Mouse (Mus musculus): ENCODE data around the gene Frrs1l. TPM values are rescaled to one million over a fixed set of nuclear protein-coding genes. Genes with fewer than 3 reads are reported as not detected.
A peak's percentile ranks its signal among the peaks of the same experiment; 100 is the strongest.

The Frrs1l gene
- 0.08 and 0.14 TPM in 2 replicates for polyA plus RNA-seq (2014; fragmentation: Nextera tagmentation; extraction: Ambion mirVana)

DNA sequence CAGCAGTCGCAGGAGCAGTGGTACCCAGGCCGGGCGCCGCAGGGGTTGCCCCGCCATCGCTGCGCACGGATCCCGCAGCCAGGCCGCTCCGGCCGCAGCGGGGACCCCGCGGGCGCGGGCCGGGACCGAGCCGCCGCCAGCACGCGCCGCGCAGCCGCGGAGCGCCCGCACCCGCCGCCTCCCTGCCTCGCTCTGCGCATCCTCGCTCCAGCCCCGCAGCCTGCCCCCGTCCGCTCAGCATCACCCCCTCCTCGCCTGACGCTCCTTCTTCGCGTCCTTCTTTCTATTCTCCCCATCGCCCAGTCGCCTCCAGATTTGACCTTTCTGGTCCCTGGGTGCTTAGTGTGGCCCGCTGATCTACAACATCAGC is at the start of gene Frrs1l:
Gene Frrs1l (minus strand): TSS at position 177 of the 370 bp plus-strand sequence.
- Histone ChIP-seq H3K9ac (ENCODE audit: low read depth, low read length) (peak within 1 kb of the TSS; percentile 56; the same call in 1 of the 2 replicates), H3K9me3 (replicated peaks; ENCODE audit: control insufficient read depth, low read length) (0 out of 2 replicates have a peak, but pooled peaks cover 4% of the 10 kb centered on the region), H3K4me3 (ENCODE audit: low read depth, low read length) (peak within 1 kb of the TSS; percentile 67), H3K4me1 (ENCODE audit: control insufficient read depth, insufficient read depth, low read length) (peaks cover 9% of the 10 kb centered on the region), H3K27me3 (ENCODE audit: control insufficient read depth, insufficient read depth, low read length) (peaks cover 39% of the 10 kb centered on the region), H3K27ac (ENCODE audit: low read depth, low read length) (no peak within 1 kb of the TSS), H3K4me2 (peak within 1 kb of the TSS; percentile 99), H3K36me3 (ENCODE audit: control insufficient read depth, insufficient read depth, low read length) (no peaks in the 10 kb centered on the region)
- WGBS (ENCODE audit: insufficient replicate concordance), result 0% methylated on average over 26 of the region's 44 CpGs
- ATAC-seq (replicated peaks; ENCODE audit: insufficient number of reproducible peaks, low FRiP score, low TSS enrichment), result no peak

DNA sequence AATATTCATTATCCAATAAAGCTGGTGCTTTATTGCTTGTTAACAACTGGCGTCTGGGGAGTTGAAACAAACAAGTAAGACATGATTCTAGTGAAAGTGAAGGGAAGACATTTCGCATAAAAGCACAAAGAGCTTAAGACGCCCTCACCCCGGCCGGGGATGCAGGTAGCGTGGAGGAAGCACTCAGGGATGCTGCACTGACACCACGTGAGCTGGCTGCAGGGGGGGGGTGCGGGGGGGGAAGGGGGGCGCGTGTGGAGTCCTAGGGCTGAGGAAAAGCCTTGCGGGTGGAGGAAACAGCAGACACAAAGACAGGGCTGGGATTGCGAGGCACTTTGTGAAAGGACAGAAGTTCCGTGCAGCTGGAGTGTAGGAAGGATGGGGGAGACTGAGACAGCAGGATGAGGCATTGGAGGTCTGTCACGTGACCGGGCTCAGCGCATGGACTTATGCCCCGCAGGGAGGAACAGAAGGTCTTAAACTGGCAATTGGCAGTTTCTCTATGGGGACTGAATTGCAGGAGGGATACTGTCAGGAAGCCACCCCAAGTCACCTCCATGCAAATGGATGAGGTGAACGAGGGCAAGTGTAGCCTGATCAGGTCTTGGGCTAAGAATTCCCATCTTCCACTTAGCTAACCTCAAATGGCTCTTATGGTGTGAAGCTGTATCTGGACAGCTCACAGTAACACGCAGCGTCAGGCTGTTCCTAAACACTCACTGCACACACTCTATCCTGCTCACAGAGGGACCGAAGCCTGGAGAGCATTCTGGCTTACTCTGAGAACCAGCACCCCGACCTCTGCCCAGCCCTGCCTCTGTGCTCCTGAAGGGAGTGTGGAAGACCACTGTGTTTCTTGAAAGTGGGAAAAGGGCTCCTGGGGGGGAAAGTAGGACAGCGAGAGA is 49.2 kb upstream of the Frrs1l start:
- Histone ChIP-seq H3K36me3 (ENCODE audit: control insufficient read depth, insufficient read depth, low read length) (no peaks in the 10 kb centered on the region), H3K9ac (ENCODE audit: low read depth, low read length) (no peak overlapping the region), H3K4me1 (ENCODE audit: control insufficient read depth, insufficient read depth, low read length) (peaks cover 4% of the 10 kb centered on the region; the same call in 1 of the 2 replicates), H3K27ac (ENCODE audit: low read depth, low read length) (no peak overlapping the region), H3K4me3 (ENCODE audit: low read depth, low read length) (peak overlapping the region; percentile 17; the same call in 1 of the 2 replicates), H3K9me3 (replicated peaks; ENCODE audit: control insufficient read depth, low read length) (no peaks in the 10 kb centered on the region), H3K4me2 (peak overlapping the region; percentile 60), H3K27me3 (ENCODE audit: control insufficient read depth, insufficient read depth, low read length) (no peaks in the 10 kb centered on the region)
- ATAC-seq (replicated peaks; ENCODE audit: insufficient number of reproducible peaks, low FRiP score, low TSS enrichment), result 0 out of 2 replicates have a peak, but pooled peaks have one; percentile 22
- WGBS (ENCODE audit: insufficient replicate concordance), result 13% methylated on average over 23 of the region's 23 CpGs

DNA sequence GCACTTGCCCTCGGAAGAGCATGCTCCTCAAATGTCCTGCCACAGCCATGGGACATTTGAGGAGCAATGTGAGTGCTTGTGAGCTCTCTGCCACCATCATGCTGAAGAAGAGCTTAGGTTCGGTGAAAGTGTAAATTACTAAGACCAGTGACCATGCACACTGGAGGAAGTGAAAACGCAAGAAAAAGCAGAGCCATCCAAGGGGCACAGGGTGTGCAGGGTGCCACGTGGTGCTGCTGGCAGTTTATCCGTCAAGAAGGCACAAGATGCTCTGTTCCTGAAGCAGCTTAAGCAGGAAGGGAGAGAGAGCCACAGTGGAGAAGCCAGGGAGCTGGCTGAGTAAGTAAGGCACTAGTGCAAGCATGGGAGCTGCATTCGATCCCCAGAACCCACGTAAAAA is 47.4 kb upstream of the Frrs1l start:
- Histone ChIP-seq H3K4me2 (no peak overlapping the region), H3K36me3 (ENCODE audit: control insufficient read depth, insufficient read depth, low read length) (no peaks in the 10 kb centered on the region), H3K27me3 (ENCODE audit: control insufficient read depth, insufficient read depth, low read length) (no peaks in the 10 kb centered on the region), H3K27ac (ENCODE audit: low read depth, low read length) (no peak overlapping the region), H3K4me1 (ENCODE audit: control insufficient read depth, insufficient read depth, low read length) (peaks cover 4% of the 10 kb centered on the region; the same call in 1 of the 2 replicates), H3K9me3 (replicated peaks; ENCODE audit: control insufficient read depth, low read length) (no peaks in the 10 kb centered on the region), H3K9ac (ENCODE audit: low read depth, low read length) (no peak overlapping the region), H3K4me3 (ENCODE audit: low read depth, low read length) (no peak overlapping the region)
- WGBS (ENCODE audit: insufficient replicate concordance), result 70% methylated on average over 7 of the region's 7 CpGs
- no peak for ATAC-seq (replicated peaks; ENCODE audit: insufficient number of reproducible peaks, low FRiP score, low TSS enrichment)

DNA sequence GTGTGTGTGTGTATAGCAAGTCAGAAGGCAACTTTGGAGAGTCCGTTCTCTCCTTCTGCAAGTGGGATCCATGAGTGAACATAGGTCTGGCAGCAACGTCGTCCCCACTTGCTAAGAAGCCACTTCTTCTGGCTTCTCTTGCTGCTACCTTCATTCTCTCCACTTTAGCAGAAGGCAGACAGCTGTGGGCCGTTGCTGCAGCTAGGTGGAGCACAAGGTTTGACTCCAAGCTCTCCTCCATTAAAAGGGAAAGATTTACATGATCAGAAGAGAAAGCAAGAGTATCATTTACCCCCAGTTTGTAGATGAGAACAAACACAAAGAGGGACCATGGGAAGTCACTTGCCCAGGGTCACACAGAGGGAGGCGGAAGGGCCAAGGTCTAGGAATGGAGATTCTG is 44.0 kb upstream of the Frrs1l start:
- H3K9ac ChIP-seq (ENCODE audit: low read depth, low read length), result no peak overlapping the region
- H3K36me3 ChIP-seq (ENCODE audit: control insufficient read depth, insufficient read depth, low read length), result no peaks in the 10 kb centered on the region
- H3K4me1 ChIP-seq (ENCODE audit: control insufficient read depth, insufficient read depth, low read length), result peaks cover under 1% of the 10 kb centered on the region; the same call in 1 of the 2 replicates
- no peak overlapping the region for H3K27ac ChIP-seq (ENCODE audit: low read depth, low read length)
- H3K9me3 ChIP-seq (replicated peaks; ENCODE audit: control insufficient read depth, low read length), result no peaks in the 10 kb centered on the region
- no peak for ATAC-seq (replicated peaks; ENCODE audit: insufficient number of reproducible peaks, low FRiP score, low TSS enrichment)
- 66% methylated on average over 5 of the region's 5 CpGs for WGBS (ENCODE audit: insufficient replicate concordance)
- no peak overlapping the region for H3K4me3 ChIP-seq (ENCODE audit: low read depth, low read length)
- H3K4me2 ChIP-seq, result no peak overlapping the region
- no peaks in the 10 kb centered on the region for H3K27me3 ChIP-seq (ENCODE audit: control insufficient read depth, insufficient read depth, low read length)

DNA sequence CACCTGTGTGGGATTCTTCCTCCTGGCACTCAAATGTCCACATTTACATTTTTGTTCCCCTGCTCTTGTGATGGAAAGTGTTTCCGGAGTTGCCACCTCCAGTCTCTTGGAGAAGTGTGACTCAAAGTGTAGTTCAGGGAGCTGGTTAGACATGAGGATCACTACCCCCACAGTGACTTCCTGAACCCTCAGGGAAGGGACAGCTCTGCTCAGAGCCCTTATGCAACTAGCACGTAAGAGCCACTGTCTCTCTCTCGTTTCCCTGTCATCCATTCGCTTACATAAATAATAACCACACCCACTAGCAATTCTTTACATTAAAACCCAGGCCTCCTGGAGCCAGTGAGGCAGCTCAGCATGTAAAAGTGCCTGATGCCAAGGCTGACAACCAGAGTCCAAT is 41.2 kb upstream of the Frrs1l start:
- Histone ChIP-seq H3K36me3 (ENCODE audit: control insufficient read depth, insufficient read depth, low read length) (no peaks in the 10 kb centered on the region), H3K27me3 (ENCODE audit: control insufficient read depth, insufficient read depth, low read length) (no peaks in the 10 kb centered on the region), H3K9me3 (replicated peaks; ENCODE audit: control insufficient read depth, low read length) (no peaks in the 10 kb centered on the region), H3K4me1 (ENCODE audit: control insufficient read depth, insufficient read depth, low read length) (no peaks in the 10 kb centered on the region), H3K4me3 (ENCODE audit: low read depth, low read length) (no peak overlapping the region), H3K9ac (ENCODE audit: low read depth, low read length) (no peak overlapping the region), H3K4me2 (no peak overlapping the region), H3K27ac (ENCODE audit: low read depth, low read length) (no peak overlapping the region)
- ATAC-seq (replicated peaks; ENCODE audit: insufficient number of reproducible peaks, low FRiP score, low TSS enrichment), result no peak
- WGBS (ENCODE audit: insufficient replicate concordance), result 71% methylated on average over 4 of the region's 4 CpGs

DNA sequence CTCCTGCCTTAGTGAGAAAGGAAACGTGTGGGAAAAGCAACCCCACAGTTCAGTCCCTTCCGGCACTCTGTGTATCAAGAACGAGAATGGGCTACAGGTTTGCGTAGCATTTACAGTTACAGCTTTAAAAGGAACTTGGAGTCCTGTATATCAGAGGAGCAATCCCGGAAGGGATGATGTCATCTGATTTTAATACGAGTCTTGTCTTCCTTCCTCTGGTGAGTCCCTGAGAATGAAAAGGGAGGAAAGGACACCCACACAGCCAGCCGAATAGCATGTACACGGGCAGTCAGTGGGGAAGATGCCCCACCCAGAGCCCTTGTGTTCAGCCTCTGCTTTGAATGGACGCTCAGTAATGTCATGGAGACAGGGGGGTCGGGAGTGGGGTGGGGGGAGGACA is 37.8 kb upstream of the Frrs1l start:
- Histone ChIP-seq H3K9me3 (replicated peaks; ENCODE audit: control insufficient read depth, low read length) (no peaks in the 10 kb centered on the region), H3K36me3 (ENCODE audit: control insufficient read depth, insufficient read depth, low read length) (no peaks in the 10 kb centered on the region), H3K27me3 (ENCODE audit: control insufficient read depth, insufficient read depth, low read length) (no peaks in the 10 kb centered on the region), H3K4me2 (no peak overlapping the region), H3K4me1 (ENCODE audit: control insufficient read depth, insufficient read depth, low read length) (no peaks in the 10 kb centered on the region), H3K9ac (ENCODE audit: low read depth, low read length) (no peak overlapping the region), H3K27ac (ENCODE audit: low read depth, low read length) (no peak overlapping the region), H3K4me3 (ENCODE audit: low read depth, low read length) (no peak overlapping the region)
- ATAC-seq (replicated peaks; ENCODE audit: insufficient number of reproducible peaks, low FRiP score, low TSS enrichment), result no peak
- WGBS (ENCODE audit: insufficient replicate concordance), result 55% methylated on average over 10 of the region's 10 CpGs

DNA sequence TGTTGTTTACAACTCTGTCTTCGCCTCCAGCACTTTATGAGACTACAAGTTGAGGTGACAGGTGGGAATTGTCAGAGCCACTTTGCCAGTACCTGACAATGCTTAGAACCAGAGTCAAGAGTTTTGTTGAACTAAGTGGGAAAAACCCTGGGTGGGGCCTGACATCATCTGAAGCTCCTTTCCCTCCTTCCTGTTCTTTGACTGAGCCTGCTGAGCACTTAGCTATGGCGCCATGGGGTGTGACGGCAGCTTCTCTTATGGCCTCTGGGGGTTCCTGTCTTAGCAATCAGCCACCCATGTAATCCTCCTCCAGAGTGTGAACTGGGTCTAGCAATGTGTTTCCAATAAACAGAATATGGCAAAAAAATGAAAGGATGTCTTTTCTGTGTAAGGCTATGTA is 33.3 kb upstream of the Frrs1l start:
- no peak overlapping the region for H3K4me3 ChIP-seq (ENCODE audit: low read depth, low read length)
- WGBS (ENCODE audit: insufficient replicate concordance), result 65% methylated on average over 3 of the region's 3 CpGs
- ATAC-seq (replicated peaks; ENCODE audit: insufficient number of reproducible peaks, low FRiP score, low TSS enrichment), result no peak
- no peak overlapping the region for H3K4me2 ChIP-seq
- H3K27me3 ChIP-seq (ENCODE audit: control insufficient read depth, insufficient read depth, low read length), result no peaks in the 10 kb centered on the region
- H3K9me3 ChIP-seq (replicated peaks; ENCODE audit: control insufficient read depth, low read length), result no peaks in the 10 kb centered on the region
- H3K4me1 ChIP-seq (ENCODE audit: control insufficient read depth, insufficient read depth, low read length), result no peaks in the 10 kb centered on the region
- no peak overlapping the region for H3K9ac ChIP-seq (ENCODE audit: low read depth, low read length)
- no peaks in the 10 kb centered on the region for H3K36me3 ChIP-seq (ENCODE audit: control insufficient read depth, insufficient read depth, low read length)
- no peak overlapping the region for H3K27ac ChIP-seq (ENCODE audit: low read depth, low read length)

DNA sequence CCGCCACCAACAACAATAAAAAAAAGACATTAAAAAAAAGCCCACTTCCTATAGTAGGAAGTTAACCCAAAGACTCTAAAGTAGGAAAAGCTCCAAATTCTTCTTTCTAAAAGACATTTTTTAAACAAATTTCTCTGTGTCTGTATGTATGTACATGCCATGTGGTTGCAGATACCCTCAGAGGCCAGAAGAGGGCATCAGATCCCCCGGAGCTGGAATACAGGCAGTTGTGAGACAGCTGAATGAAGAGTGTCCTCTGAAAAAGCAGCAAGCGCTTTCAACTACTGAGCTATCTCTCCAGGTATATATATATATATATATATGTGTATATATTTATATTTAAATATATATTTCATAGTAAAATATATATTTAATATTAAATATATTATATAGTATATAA is 31.1 kb upstream of the Frrs1l start:
- H3K27me3 ChIP-seq (ENCODE audit: control insufficient read depth, insufficient read depth, low read length), result 0 out of 2 replicates have a peak, but pooled peaks cover 3% of the 10 kb centered on the region
- H3K4me3 ChIP-seq (ENCODE audit: low read depth, low read length), result no peak overlapping the region
- H3K4me1 ChIP-seq (ENCODE audit: control insufficient read depth, insufficient read depth, low read length), result no peaks in the 10 kb centered on the region
- H3K9ac ChIP-seq (ENCODE audit: low read depth, low read length), result no peak overlapping the region
- 83% methylated on average over 3 of the region's 3 CpGs for WGBS (ENCODE audit: insufficient replicate concordance)
- H3K27ac ChIP-seq (ENCODE audit: low read depth, low read length), result no peak overlapping the region
- no peak overlapping the region for H3K4me2 ChIP-seq
- no peaks in the 10 kb centered on the region for H3K36me3 ChIP-seq (ENCODE audit: control insufficient read depth, insufficient read depth, low read length)
- ATAC-seq (replicated peaks; ENCODE audit: insufficient number of reproducible peaks, low FRiP score, low TSS enrichment), result no peak
- H3K9me3 ChIP-seq (replicated peaks; ENCODE audit: control insufficient read depth, low read length), result no peaks in the 10 kb centered on the region

All from heart, embryonic 11.5 days (tissue).